Mouse (Mus musculus): Measurements from ENCODE around the gene Fras1.

Gene Fras1

GRCm38 (mm10) chr5:96373567-96373985, at the start of gene Fras1:
Fras1 (plus strand) TSS chr5:96373955.
- DNase-seq (ENCODE audit: low spot score), result peak; percentile 51

DNA sequence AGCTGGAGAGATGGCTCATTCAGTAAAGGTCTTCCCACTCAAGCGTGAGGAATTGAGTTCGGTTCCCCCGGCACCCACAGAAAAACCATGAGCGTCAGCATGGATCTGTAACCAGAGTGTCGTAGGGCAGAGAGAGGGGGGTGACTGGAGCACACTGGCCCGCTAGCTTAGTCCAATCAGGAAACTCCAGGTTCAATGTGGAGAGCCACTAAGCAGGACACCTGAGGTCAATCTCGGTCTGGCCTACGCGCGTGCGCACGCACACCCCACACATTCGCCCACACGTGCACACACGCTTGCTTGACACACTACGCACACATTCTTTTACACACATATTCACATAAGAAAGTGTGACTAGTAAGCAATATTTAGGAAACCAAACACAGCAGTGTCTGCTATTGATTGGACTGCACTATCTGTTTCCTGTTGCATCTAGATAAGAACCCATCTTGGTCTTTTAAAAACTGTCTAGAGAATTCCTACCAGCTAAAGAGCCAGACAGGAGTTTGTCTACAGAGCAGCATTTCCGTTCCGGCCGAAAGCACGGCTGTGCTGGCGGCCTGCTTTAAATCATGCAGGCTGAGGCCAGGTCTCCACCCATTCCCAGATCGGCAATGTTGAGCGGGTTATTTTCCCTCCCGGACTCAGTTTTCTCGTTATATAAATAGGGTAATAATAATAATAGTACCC, 42.6 kb upstream of the Fras1 start:
- no peak for DNase-seq (ENCODE audit: low spot score)

- DNase-seq (ENCODE audit: low spot score), result no peak
These were observed 42.1 kb upstream of the Fras1 start for GRCm38 (mm10) chr5:96331738-96332070.

- DNase-seq (ENCODE audit: low spot score), result no peak
These were observed 39.8 kb upstream of the Fras1 start for GRCm38 (mm10) chr5:96333963-96334362.

GRCm38 (mm10) chr5:96340564-96340963, 33.2 kb upstream of the Fras1 start:
- DNase-seq (ENCODE audit: low spot score), result no peak

DNA sequence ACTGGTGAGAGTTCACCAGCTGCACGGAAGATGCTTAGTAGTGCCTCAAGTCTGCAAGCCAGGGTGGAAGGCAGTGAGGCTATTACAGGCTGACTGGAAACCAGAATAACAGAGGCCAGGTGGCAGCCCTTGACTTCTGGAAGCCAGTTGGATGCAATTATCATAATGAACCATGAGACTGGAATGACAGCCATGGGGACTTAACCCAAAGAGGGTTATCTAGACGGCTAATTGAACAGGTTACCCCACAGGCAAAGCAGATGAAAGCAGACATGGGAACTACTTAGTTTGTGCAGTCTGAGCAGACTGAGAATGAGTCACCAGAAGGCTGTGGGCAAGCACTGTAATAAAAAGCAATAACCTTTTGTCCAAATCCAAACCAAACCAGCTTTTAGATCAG, 28.8 kb upstream of the Fras1 start:
- DNase-seq (ENCODE audit: low spot score), result no peak

GRCm38 (mm10) chr5:96351963-96352362, 21.8 kb upstream of the Fras1 start:
- no peak for DNase-seq (ENCODE audit: low spot score)

- DNase-seq (ENCODE audit: low spot score), result no peak
These were observed 9.8 kb upstream of the Fras1 start for GRCm38 (mm10) chr5:96363950-96364349.

GRCm38 (mm10) chr5:96365590-96365989, 8.2 kb upstream of the Fras1 start:
- DNase-seq (ENCODE audit: low spot score), result no peak

- no peak for DNase-seq (ENCODE audit: low spot score)
These were observed 6.5 kb upstream of the Fras1 start for GRCm38 (mm10) chr5:96367260-96367659.

DNA sequence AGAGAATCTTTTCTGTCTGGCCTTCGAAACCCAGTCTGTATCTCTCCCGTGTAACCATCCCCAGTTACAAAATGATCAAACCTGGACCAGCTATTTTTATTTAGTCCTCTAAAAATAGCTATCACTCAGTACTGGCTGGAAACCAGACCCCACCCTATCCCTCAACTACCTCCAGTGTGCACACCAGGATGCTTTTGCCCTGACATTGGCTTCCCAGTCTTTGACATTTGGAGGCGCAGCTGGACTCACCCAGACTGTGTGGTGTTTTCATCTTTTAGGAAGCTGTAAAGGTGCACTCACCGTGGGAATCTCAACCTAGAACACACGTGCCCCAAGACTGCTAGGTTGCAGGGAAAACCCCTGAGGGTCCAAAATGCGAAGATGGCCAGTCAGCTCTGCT, 649 bp upstream of the Fras1 start:
- DNase-seq (ENCODE audit: low spot score), result no peak

- peak; percentile 74 for DNase-seq (ENCODE audit: low spot score)
These were observed 489 bp downstream of the Fras1 start for GRCm38 (mm10) chr5:96373986-96374901.

DNA sequence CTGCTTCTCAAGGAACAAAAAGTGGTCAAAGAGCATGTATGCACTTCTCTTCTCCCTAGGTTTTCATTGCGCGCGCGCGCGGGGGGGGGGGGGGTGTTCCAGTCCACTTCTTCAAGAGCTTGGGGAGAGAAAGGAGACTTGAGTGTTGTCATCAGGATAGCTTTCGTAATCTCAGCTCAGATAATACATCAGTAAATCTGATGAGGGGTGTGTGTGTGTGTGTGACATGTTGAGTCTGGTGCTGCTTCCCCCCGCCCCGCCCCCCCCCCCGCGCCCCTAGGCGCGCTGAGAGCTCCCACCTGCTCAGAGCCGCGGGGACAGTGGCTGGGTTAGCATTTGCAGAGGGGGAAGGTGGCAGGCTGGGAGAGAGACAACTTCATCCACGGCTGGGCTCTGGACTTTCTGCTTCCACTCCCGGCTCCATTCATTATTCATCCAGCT, 1.7 kb downstream of the Fras1 start:
- DNase-seq (ENCODE audit: low spot score), result no peak

DNA sequence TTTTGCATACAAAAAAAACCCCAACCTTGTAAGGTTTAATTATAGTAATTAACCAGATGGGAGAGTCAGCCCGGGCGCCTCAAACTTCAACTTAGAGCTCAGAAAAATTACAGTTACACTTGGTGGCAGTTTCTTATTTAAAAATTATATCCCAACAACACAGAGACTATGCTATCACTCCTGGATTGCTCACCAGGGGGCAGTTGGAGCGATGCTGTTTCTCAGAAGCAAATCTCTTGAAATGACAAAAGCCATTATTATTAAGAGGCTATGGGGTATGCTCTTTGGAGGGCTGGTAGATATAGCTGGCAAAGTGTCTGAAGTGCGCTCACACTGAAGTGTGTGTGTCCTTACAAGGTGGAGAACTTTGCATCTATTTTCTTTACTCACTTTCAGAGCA, 2.5 kb downstream of the Fras1 start:
- no peak for DNase-seq (ENCODE audit: low spot score)

DNA sequence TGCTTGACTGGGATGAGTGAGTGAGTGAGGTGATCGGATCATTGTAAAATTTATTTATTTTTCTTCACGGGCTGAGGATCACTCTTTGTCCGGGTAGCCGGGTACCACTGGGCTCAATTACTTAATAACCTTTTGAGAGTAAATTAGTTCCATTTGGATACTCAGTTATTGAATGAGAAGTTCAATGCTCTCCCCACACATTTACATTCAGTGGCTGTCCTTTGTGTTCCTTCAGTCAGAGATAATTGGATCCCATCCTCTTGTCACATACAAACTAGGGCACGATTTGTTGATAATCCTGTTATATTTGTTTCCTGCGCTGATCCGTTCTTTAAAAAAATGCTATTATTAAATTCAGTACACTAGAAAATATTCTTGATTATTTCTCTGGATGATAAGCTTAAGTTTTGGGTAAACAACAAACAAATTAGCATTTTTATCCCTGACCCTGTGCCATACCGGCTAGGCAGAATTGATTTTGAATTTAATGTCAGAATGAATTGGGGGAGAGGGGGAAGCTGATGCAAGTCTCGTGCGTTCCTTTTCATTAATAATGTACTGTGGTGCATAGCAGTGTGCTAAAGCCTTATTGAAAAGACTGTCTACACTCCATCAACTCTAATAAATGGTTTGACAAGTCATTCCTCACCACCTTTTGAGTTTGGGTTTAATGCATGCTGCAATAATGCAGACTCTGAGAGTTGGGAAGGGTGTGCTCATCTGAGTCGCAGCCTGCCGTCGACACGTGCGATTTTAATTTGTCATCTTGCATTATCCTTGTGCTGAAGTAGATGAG, 12.6 kb downstream of the Fras1 start:
- no peak for DNase-seq (ENCODE audit: low spot score)

DNA sequence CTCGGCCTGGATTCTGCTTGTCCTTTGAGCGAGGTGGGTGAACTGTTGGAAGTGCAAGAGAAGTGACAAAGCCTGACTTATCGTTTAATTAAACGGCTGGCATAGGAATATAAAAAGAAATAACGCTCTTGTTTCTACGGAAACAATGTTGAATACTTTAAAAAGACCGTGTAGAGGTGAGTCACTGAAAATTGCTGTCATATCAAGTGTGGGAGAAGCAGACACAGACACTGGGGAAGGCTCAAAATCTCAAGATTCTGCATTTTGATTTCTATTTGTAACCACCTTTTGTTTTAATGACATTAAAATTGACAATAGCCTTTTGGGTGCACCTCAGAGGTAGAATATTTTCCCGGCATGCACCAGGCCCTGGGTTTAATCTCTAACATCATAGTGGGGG, 14.6 kb downstream of the Fras1 start:
- no peak for DNase-seq (ENCODE audit: low spot score)

DNA sequence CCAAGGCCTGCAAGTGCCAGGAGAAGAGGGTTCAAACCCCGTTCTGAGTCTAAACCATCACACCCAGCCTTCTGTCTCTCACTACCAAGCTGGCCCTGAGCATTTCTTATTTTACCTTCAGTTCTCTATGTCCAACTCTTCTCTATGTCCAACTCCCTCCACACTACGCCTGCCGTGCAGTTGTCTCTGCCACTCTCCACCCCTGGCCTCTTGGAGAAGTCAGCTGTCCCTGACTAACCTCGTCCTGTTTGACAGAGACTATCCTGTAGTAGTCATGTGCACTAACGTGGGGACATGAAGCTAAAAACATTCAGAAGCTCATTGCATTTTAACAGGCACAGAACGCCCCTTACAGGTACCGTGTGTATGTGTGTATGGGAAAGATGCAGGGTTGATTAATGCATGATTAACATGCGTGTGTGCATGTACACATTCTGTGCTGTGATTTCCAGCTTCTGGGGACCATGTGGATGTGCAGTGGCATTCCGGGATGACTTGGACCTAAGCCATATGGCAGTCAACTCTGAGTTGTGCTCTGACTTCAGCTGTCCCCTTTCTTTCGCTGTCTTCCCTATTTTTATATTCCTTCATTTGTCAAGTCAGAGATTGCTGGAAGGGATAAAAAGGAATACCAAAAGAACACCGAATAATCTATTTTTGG, 16.3 kb downstream of the Fras1 start:
- no peak for DNase-seq (ENCODE audit: low spot score)

GRCm38 (mm10) chr5:96391086-96391485, 17.3 kb downstream of the Fras1 start:
- no peak for DNase-seq (ENCODE audit: low spot score)

GRCm38 (mm10) chr5:96394947-96395346, 21.2 kb downstream of the Fras1 start:
- no peak for DNase-seq (ENCODE audit: low spot score)

- DNase-seq (ENCODE audit: low spot score), result no peak
These were observed 22.3 kb downstream of the Fras1 start for GRCm38 (mm10) chr5:96395786-96396650.

- no peak for DNase-seq (ENCODE audit: low spot score)
These were observed 28.8 kb downstream of the Fras1 start for GRCm38 (mm10) chr5:96402555-96402954.

Measured in testis, postnatal 10 days (tissue).